Mouse (Mus musculus): ENCODE measurements at regions not wholly inside any gene's neighbourhood (a gene's known extent, or its start where the extent isn't known, plus 50 kb on each side); places are given as distances from the start of the nearest gene placed in this dataset.

GRCm38 (mm10) chr6:100046186-100046990 lies 240.9 kb downstream of the Rybp start:
- no peaks in the 10 kb centered on the region for H3K27me3 ChIP-seq (ENCODE audit: control insufficient read depth in 1 of 2, insufficient read depth in 2 of 2, low read length in 2 of 2)
- no peak for TF ChIP-seq JUND (IDR thresholded peaks at IDR 0.05; ENCODE audit: low read depth, low read length)
- no peak for TF ChIP-seq NRF1 (IDR thresholded peaks at IDR 0.05; ENCODE audit: insufficient read depth, low read depth, low read length, poor library complexity, severe bottlenecking)
- no peak for TF ChIP-seq CHD2 (IDR thresholded peaks at IDR 0.05; ENCODE audit: low read length)
- 0 out of 2 replicates have a peak, but pooled peaks have one; percentile 27 for TF ChIP-seq MYC (IDR thresholded peaks at IDR 0.05; ENCODE audit: low read depth, low read length)
- TF ChIP-seq TCF12 (IDR thresholded peaks at IDR 0.05; ENCODE audit: low read depth, low read length), result no peak
- peak; percentile 31; the same call in 1 of the 2 replicates for TF ChIP-seq SIN3A (IDR thresholded peaks at IDR 0.05; ENCODE audit: low read length)
- TF ChIP-seq ZKSCAN1 (IDR thresholded peaks at IDR 0.05; ENCODE audit: low read depth, low read length), result no peak
- TF ChIP-seq MAZ (IDR thresholded peaks at IDR 0.05; ENCODE audit: low read depth, low read length), result no peak
- TF ChIP-seq MXI1 (IDR thresholded peaks at IDR 0.05; ENCODE audit: low read depth, low read length), result peak; percentile 44; the same call in 1 of the 2 replicates
- TF ChIP-seq ETS1 (IDR thresholded peaks at IDR 0.05; ENCODE audit: low read depth, low read length), result peak; percentile 45; the same call in 1 of the 2 replicates
- peak; percentile 82 for TF ChIP-seq USF1 (IDR thresholded peaks at IDR 0.05; ENCODE audit: low read depth, low read length)
- no peak for TF ChIP-seq MAFK (IDR thresholded peaks at IDR 0.05; ENCODE audit: borderline replicate concordance, low read depth, low read length)
- TF ChIP-seq RAD21 (IDR thresholded peaks at IDR 0.05; ENCODE audit: low read depth, low read length), result no peak
- peak in 1 of 2 experiments; percentile 24; a peak in 1 of 4 replicates for TF ChIP-seq POLR2A (IDR thresholded peaks at IDR 0.05; ENCODE audit: control insufficient read depth in 1 of 2, insufficient read depth in 1 of 2, low read depth in 1 of 2, low read length in 2 of 2, poor library complexity in 1 of 2)
- TF ChIP-seq NELFE (IDR thresholded peaks at IDR 0.05; ENCODE audit: low read depth, low read length), result 0 out of 2 replicates have a peak, but pooled peaks have one; percentile 18
- no peak for TF ChIP-seq ZNF384 (IDR thresholded peaks at IDR 0.05; ENCODE audit: low read depth, low read length)
- TF ChIP-seq ELF1 (IDR thresholded peaks at IDR 0.05; ENCODE audit: low read depth, low read length), result no peak
- no peak for TF ChIP-seq TBP (IDR thresholded peaks at IDR 0.05; ENCODE audit: low read depth, low read length)
- peak; percentile 57 for TF ChIP-seq MAX (IDR thresholded peaks at IDR 0.05; ENCODE audit: low read length)
- peak; percentile 55 for TF ChIP-seq GATA1 (IDR thresholded peaks at IDR 0.05; ENCODE audit: low read depth, low read length)
- no peak for TF ChIP-seq HCFC1 (IDR thresholded peaks at IDR 0.05; ENCODE audit: low read depth, low read length)
- TF ChIP-seq EP300 (IDR thresholded peaks at IDR 0.05; ENCODE audit: low read depth in 1 of 2, low read length in 2 of 2), result peak in 1 of 2 experiments; percentile 15; a peak in 2 of 4 replicates
- peak overlapping the region; percentile 63 for H3K27ac ChIP-seq (ENCODE audit: control insufficient read depth, low read depth, low read length)
- no peaks in the 10 kb centered on the region for H3K9me3 ChIP-seq (replicated peaks; ENCODE audit: insufficient read depth, low read length)
- peak overlapping the region; percentile 48 for H3K9ac ChIP-seq (ENCODE audit: control insufficient read depth, low read depth, low read length, poor library complexity, severe bottlenecking)
- peak; percentile 71 for DNase-seq (ENCODE audit: low read depth, low spot score)
- H3K79me2 ChIP-seq (ENCODE audit: control insufficient read depth, insufficient read depth, low read length, poor library complexity), result no peaks in the 10 kb centered on the region
- H3K4me3 ChIP-seq (ENCODE audit: control insufficient read depth in 1 of 2, insufficient read depth in 1 of 2, low read depth in 2 of 2, low read length in 2 of 2), result peak overlapping the region; percentile 21 to 34
- peaks cover 0 to 9% of the 10 kb centered on the region in 2 experiments; a peak in 2 of 4 replicates for H3K36me3 ChIP-seq (ENCODE audit: control insufficient read depth in 1 of 2, insufficient read depth in 2 of 2, low read length in 2 of 2)
- H3K4me1 ChIP-seq (ENCODE audit: control insufficient read depth in 1 of 2, insufficient read depth in 2 of 2, low read length in 2 of 2), result peaks cover 2 to 8% of the 10 kb centered on the region in 2 experiments; a peak in 3 of 4 replicates

Data from MEL (cell line).